Mouse (Mus musculus): ENCODE results near the gene Atp1b3. TPM values are rescaled to one million over a fixed set of nuclear protein-coding genes. Genes with fewer than 3 reads are reported as not detected.

Atp1b3 gene
- polyA plus RNA-seq, 1 experiment = 102 TPM

GRCm38 (mm10) chr9:96369654-96370384, 5.6 kb upstream of the Atp1b3 start:
- Histone ChIP-seq H3K36me3 (ENCODE audit: control insufficient read depth, insufficient read depth) (no peaks in the 10 kb centered on the region), H3K27me3 (ENCODE audit: control insufficient read depth, insufficient read depth, insufficient read length) (no peaks in the 10 kb centered on the region), H3K4me3 (no peak overlapping the region), H3K4me2 (ENCODE audit: low read depth) (no peak overlapping the region), H3ac (ENCODE audit: control insufficient read depth, insufficient read length) (no peak overlapping the region), H3K79me2 (ENCODE audit: control insufficient read depth, insufficient read depth) (no peaks in the 10 kb centered on the region)
- TF ChIP-seq CEBPB (IDR thresholded peaks at IDR 0.05; ENCODE audit: insufficient read depth, poor library complexity, severe bottlenecking) (no peak), SRF (IDR thresholded peaks at IDR 0.05; ENCODE audit: control insufficient read depth, insufficient read length, low read depth) (no peak), REST (IDR thresholded peaks at IDR 0.05; ENCODE audit: insufficient read depth, insufficient read length) (no peak), MAX (IDR thresholded peaks at IDR 0.05; ENCODE audit: low read depth) (no peak), TCF12 (IDR thresholded peaks at IDR 0.05; ENCODE audit: insufficient read depth, poor library complexity, severe bottlenecking) (no peak), USF1 (IDR thresholded peaks at IDR 0.05; ENCODE audit: low read depth) (no peak), TCF3 (IDR thresholded peaks at IDR 0.05; ENCODE audit: insufficient read length, low read depth) (no peak), POLR2A (IDR thresholded peaks at IDR 0.05; ENCODE audit: insufficient read length, low read depth) (no peak), MYOD1 (IDR thresholded peaks at IDR 0.05; ENCODE audit: control insufficient read depth in 1 of 3, insufficient read length in 2 of 3, low read depth in 2 of 3) (no peak), MYOG (IDR thresholded peaks at IDR 0.05; ENCODE audit: control insufficient read depth in 1 of 3, insufficient read depth in 1 of 3, insufficient read length in 2 of 3, low read depth in 2 of 3) (no peak), POLR2AphosphoS2 (IDR thresholded peaks at IDR 0.05; ENCODE audit: insufficient read length, low read depth) (no peak), E2F4 (IDR thresholded peaks at IDR 0.05; ENCODE audit: insufficient read depth) (no peak)

- TF ChIP-seq MYOD1 (IDR thresholded peaks at IDR 0.05; ENCODE audit: control insufficient read depth in 1 of 3, insufficient read length in 2 of 3, low read depth in 2 of 3) (no peak), MAX (IDR thresholded peaks at IDR 0.05; ENCODE audit: low read depth) (no peak), MYOG (IDR thresholded peaks at IDR 0.05; ENCODE audit: control insufficient read depth in 1 of 3, insufficient read depth in 1 of 3, insufficient read length in 2 of 3, low read depth in 2 of 3) (no peak), USF1 (IDR thresholded peaks at IDR 0.05; ENCODE audit: low read depth) (no peak), REST (IDR thresholded peaks at IDR 0.05; ENCODE audit: insufficient read depth, insufficient read length) (no peak), SRF (IDR thresholded peaks at IDR 0.05; ENCODE audit: control insufficient read depth, insufficient read length, low read depth) (no peak), CEBPB (IDR thresholded peaks at IDR 0.05; ENCODE audit: insufficient read depth, poor library complexity, severe bottlenecking) (no peak), POLR2A (IDR thresholded peaks at IDR 0.05; ENCODE audit: insufficient read length, low read depth) (no peak), POLR2AphosphoS2 (IDR thresholded peaks at IDR 0.05; ENCODE audit: insufficient read length, low read depth) (no peak), E2F4 (IDR thresholded peaks at IDR 0.05; ENCODE audit: insufficient read depth) (no peak)
- Histone ChIP-seq H3K4me3 (peak overlapping the region; percentile 76), H3K36me3 (ENCODE audit: control insufficient read depth, insufficient read depth) (no peaks in the 10 kb centered on the region), H3ac (ENCODE audit: control insufficient read depth, insufficient read length) (no peak overlapping the region), H3K4me2 (ENCODE audit: low read depth) (peak overlapping the region; percentile 75), H3K27me3 (ENCODE audit: control insufficient read depth, insufficient read depth, insufficient read length) (no peaks in the 10 kb centered on the region), H3K79me2 (ENCODE audit: control insufficient read depth, insufficient read depth) (peaks cover 32% of the 10 kb centered on the region)
These were observed 1.1 kb upstream of the Atp1b3 start for GRCm38 (mm10) chr9:96365271-96365872.

- no peak for TF ChIP-seq TCF3 (IDR thresholded peaks at IDR 0.05; ENCODE audit: insufficient read length, low read depth)
- peak; percentile 27 for TF ChIP-seq POLR2A (IDR thresholded peaks at IDR 0.05; ENCODE audit: insufficient read length, low read depth)
- no peak for TF ChIP-seq POLR2AphosphoS2 (IDR thresholded peaks at IDR 0.05; ENCODE audit: insufficient read length, low read depth)
- TF ChIP-seq E2F4 (IDR thresholded peaks at IDR 0.05; ENCODE audit: insufficient read depth) = no peak
- Histone ChIP-seq H3K4me3 (peak overlapping the region; percentile 76), H3K79me2 (ENCODE audit: control insufficient read depth, insufficient read depth) (peaks cover 49% of the 10 kb centered on the region), H3K36me3 (ENCODE audit: control insufficient read depth, insufficient read depth) (no peaks in the 10 kb centered on the region), H3ac (ENCODE audit: control insufficient read depth, insufficient read length) (peak overlapping the region; percentile 97), H3K27me3 (ENCODE audit: control insufficient read depth, insufficient read depth, insufficient read length) (no peaks in the 10 kb centered on the region), H3K4me2 (ENCODE audit: low read depth) (peak overlapping the region; percentile 91)
These were observed 581 bp downstream of the Atp1b3 start for GRCm38 (mm10) chr9:96363581-96364140.

- TF ChIP-seq POLR2A (IDR thresholded peaks at IDR 0.05; ENCODE audit: insufficient read length, low read depth) = no peak
- TF ChIP-seq USF1 (IDR thresholded peaks at IDR 0.05; ENCODE audit: low read depth) = no peak
- no peak for TF ChIP-seq POLR2AphosphoS2 (IDR thresholded peaks at IDR 0.05; ENCODE audit: insufficient read length, low read depth)
- no peak for TF ChIP-seq TCF3 (IDR thresholded peaks at IDR 0.05; ENCODE audit: insufficient read length, low read depth)
- no peak for TF ChIP-seq MYOG (IDR thresholded peaks at IDR 0.05; ENCODE audit: control insufficient read depth in 1 of 3, insufficient read depth in 1 of 3, insufficient read length in 2 of 3, low read depth in 2 of 3)
- TF ChIP-seq CEBPB (IDR thresholded peaks at IDR 0.05; ENCODE audit: insufficient read depth, poor library complexity, severe bottlenecking) = no peak
- TF ChIP-seq E2F4 (IDR thresholded peaks at IDR 0.05; ENCODE audit: insufficient read depth) = no peak
- no peak for TF ChIP-seq MAX (IDR thresholded peaks at IDR 0.05; ENCODE audit: low read depth)
- TF ChIP-seq MYOD1 (IDR thresholded peaks at IDR 0.05; ENCODE audit: control insufficient read depth in 1 of 3, insufficient read length in 2 of 3, low read depth in 2 of 3) = no peak
- no peak for TF ChIP-seq TCF12 (IDR thresholded peaks at IDR 0.05; ENCODE audit: insufficient read depth, poor library complexity, severe bottlenecking)
- no peak for TF ChIP-seq REST (IDR thresholded peaks at IDR 0.05; ENCODE audit: insufficient read depth, insufficient read length)
- no peak for TF ChIP-seq SRF (IDR thresholded peaks at IDR 0.05; ENCODE audit: control insufficient read depth, insufficient read length, low read depth)
- Histone ChIP-seq H3K4me2 (ENCODE audit: low read depth) (no peak overlapping the region), H3K79me2 (ENCODE audit: control insufficient read depth, insufficient read depth) (peaks cover 82% of the 10 kb centered on the region), H3K27me3 (ENCODE audit: control insufficient read depth, insufficient read depth, insufficient read length) (no peaks in the 10 kb centered on the region), H3K36me3 (ENCODE audit: control insufficient read depth, insufficient read depth) (no peaks in the 10 kb centered on the region), H3ac (ENCODE audit: control insufficient read depth, insufficient read length) (no peak overlapping the region), H3K4me3 (no peak overlapping the region)
These were observed 4.2 kb downstream of the Atp1b3 start for GRCm38 (mm10) chr9:96360056-96360455.
